Mouse (Mus musculus) liver, embryonic 14.5 days (tissue): ENCODE measurements around the gene Myo18b.

Experiments used
- CTCF ChIP-seq: IDR thresholded peaks from 2 replicates; pipeline ENCODE4 v1.5.1; 2016; ENCODE audit warnings: antibody characterized with exemption, low read depth, control low read depth
- EP300 ChIP-seq: IDR thresholded peaks from 2 replicates; pipeline ENCODE4 v1.6.1; 2016; ENCODE audit warnings: antibody characterized with exemption, low read depth

DNA sequence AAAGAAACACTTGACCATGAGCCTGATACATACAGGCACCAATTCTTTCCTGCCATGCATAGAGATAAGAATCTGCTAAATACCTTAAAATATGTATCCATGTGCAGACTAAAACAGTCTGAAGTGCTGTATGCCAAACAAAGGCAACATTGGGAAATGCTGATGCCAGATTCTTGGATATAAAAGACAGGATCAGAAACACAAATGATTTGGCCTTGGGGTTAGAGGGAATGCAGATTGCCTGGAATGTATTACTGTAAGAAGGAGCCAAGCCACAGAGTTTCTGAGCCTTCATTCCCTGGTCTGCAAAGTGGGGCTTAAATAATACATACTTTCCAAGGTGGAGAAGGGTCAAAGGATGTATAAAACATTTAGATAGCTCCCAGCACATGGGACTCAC lies 61.3 kb downstream of the Myo18b start:
- TF ChIP-seq CTCF, result no peak
- no peak for TF ChIP-seq EP300
